Mouse (Mus musculus) heart, postnatal 10 days (tissue): Measurements from ENCODE around the gene Vsig10. TPM values are rescaled to one million over a fixed set of nuclear protein-coding genes. Genes with fewer than 3 reads are reported as not detected.
"Not testable (repeated sequence)": the region's sequence is repeated elsewhere in the genome, so short reads cannot be mapped to it uniquely, and the experiment has no call there.

ENCODE experiments used
- DNase-seq, 2 experiments: peaks; one replicate each; pipeline ENCODE4 v3.0.0; 2021
- intact Hi-C: fragments of 180-260 bp; cut with DNase I; formaldehyde crosslinking; loops from one replicate; pipeline ENCODE4 v1.15.1; 2025
- total RNA-seq, 2 experiments: library from RNA; stranded (reverse); gene quantifications; 2 replicates each; pipeline ENCODE4 v1.2.3; 2021

The Vsig10 gene
- total RNA-seq, 2 experiments from 2014 or later = 12.8 to 17.4 TPM

- no peak for DNase-seq
- intact Hi-C loops = no loop called here
Observed at GRCm38 (mm10) chr5:117374372-117375049, 55.6 kb downstream of the Vsig10 start.

- intact Hi-C loops = no loop called here
- no peak for DNase-seq
Observed at GRCm38 (mm10) chr5:117376331-117376761, 57.5 kb downstream of the Vsig10 start.

GRCm38 (mm10) chr5:117377731-117378130 lies 58.8 kb downstream of the Vsig10 start:
- DNase-seq, intact Hi-C loops: not testable (repeated sequence)

- intact Hi-C loops = loop anchor here (10.0 kb wide), 1 partner anchor 265 kb away; the partner anchor contains the start of gene Suds3
- no peak for DNase-seq
Observed at GRCm38 (mm10) chr5:117380199-117380598, 61.3 kb downstream of the Vsig10 start.

- intact Hi-C loops = loop anchor here (10.0 kb wide), 1 partner anchor 267 kb away; the partner anchor contains the start of gene Suds3
- no peak for DNase-seq
Observed at GRCm38 (mm10) chr5:117381785-117382184, 62.9 kb downstream of the Vsig10 start.

GRCm38 (mm10) chr5:117383198-117383597 lies 64.3 kb downstream of the Vsig10 start:
- DNase-seq = no peak
- intact Hi-C loops = loop anchor here (10.0 kb wide), 1 partner anchor 268 kb away; the partner anchor contains the start of gene Suds3

- peak; percentile 40 to 66 for DNase-seq
- intact Hi-C loops = loop anchor here (2.0 to 10.0 kb wide), 3 partner anchors 28 to 274 kb away; partner anchors contain the start of gene Suds3
Observed at GRCm38 (mm10) chr5:117388296-117388751, 69.4 kb downstream of the Vsig10 start.

- intact Hi-C loops = loop anchor here (2.0 to 10.0 kb wide), 3 partner anchors 28 to 274 kb away; partner anchors contain the start of gene Suds3
- DNase-seq = peak; percentile 96 to 97
Observed at GRCm38 (mm10) chr5:117388877-117389276, 70.0 kb downstream of the Vsig10 start, which contains the start of gene Rfc5. Gene Rfc5 (minus strand): TSS chr5:117389047.

GRCm38 (mm10) chr5:117390895-117391294 lies 72.0 kb downstream of the Vsig10 start:
- no peak for DNase-seq
- intact Hi-C loops = no loop called here

- intact Hi-C loops = no loop called here
- DNase-seq = no peak
Observed at GRCm38 (mm10) chr5:117395834-117396233, 77.0 kb downstream of the Vsig10 start.

GRCm38 (mm10) chr5:117396596-117397014 lies 77.7 kb downstream of the Vsig10 start:
- intact Hi-C loops = no loop called here

GRCm38 (mm10) chr5:117397371-117397770 lies 78.5 kb downstream of the Vsig10 start:
- no peak for DNase-seq
- intact Hi-C loops = no loop called here

More at GRCm38 (mm10) chr5:117396596-117397014, 77.7 kb downstream of the Vsig10 start:
- DNase-seq = no peak

GRCm38 (mm10) chr5:117398007-117398550 lies 79.2 kb downstream of the Vsig10 start:
- intact Hi-C loops = no loop called here
- no peak for DNase-seq

GRCm38 (mm10) chr5:117399281-117399680 lies 80.4 kb downstream of the Vsig10 start:
- no peak for DNase-seq
- intact Hi-C loops = no loop called here

- intact Hi-C loops = no loop called here
- DNase-seq = no peak
Observed at GRCm38 (mm10) chr5:117403609-117404008, 84.7 kb downstream of the Vsig10 start.

Other genes starting within 250 kb of the Vsig10 start
- 10 to 100 TPM; 63.7 to 88.5 TPM for gene Suds3, start 203.0 kb upstream of the Vsig10 start, total RNA-seq
- gene Taok3, start 199.0 kb upstream of the Vsig10 start, total RNA-seq = 1 to 10 TPM; 9.4 to 10.0 TPM
- gene Pebp1, start 31.5 kb upstream of the Vsig10 start, total RNA-seq = 100 to 1,000 TPM; 430 to 431 TPM
- gene Wsb2, start 38.2 kb downstream of the Vsig10 start, total RNA-seq = 100 to 1,000 TPM; 108 to 118 TPM
- 10 to 100 TPM; 14.5 to 14.9 TPM for gene Rfc5, start 70.0 kb downstream of the Vsig10 start, total RNA-seq
- gene Ksr2, start 94.9 kb downstream of the Vsig10 start, total RNA-seq = under 1 TPM; 0.02 to 0.05 TPM